In the genomic region with DNA sequence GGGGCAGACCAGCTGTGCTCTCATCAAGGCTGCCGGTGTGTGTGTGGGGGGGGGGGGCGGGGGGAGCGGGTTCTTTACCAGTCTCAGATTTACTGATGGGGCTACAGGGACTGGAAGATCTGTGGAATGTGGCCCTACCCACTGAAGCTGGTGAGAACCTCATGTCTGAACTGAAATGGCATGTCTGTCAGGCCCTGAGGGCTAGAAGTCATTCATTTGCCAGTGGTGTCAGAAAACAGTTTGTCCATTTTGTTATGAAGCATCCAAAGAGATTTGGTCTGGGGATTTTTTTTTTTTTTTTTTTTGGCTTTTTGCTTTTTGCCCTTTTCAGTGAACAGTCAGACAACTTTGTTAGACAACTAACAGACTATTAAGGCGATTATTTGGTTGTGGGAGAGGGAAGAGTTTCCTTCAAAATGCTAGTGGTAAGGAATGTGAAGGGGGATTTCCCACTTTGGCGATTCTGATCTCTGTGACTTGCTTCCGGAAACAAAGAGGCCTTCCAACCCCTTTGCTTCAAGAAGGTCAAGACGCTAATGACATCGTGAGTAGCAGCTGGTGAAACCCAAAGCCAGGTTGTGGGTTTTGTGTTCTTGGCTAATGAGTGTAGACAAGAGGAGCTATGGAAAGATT, we compare ENCODE assay signal across 18 mouse cellular contexts. TPM values are rescaled to one million over a fixed set of nuclear protein-coding genes. Genes with fewer than 3 reads are reported as not detected.
DNase-seq lines count a peak whose midpoint lies in the region; ATAC-seq lines count a peak whose summit lies in the region.
"Had no signal": no experiment of that assay in that cellular context is flagged by ENCODE, and none has a peak within 500 bp of the region (broad histone marks: within the 10 kb centered on the region; RNA-seq: fewer than 3 reads in every experiment).

No protein-coding gene starts in this region.

- no peak for DNase-seq in kidney, adult 8-10 months
- peak; percentile 53 for DNase-seq in CD4-positive, CD25-positive, alpha-beta regulatory T cell, adult 2 months (ENCODE audit: low read depth, low spot score)
- DNase-seq in embryonic facial prominence, embryonic 10.5 days (ENCODE audit: low spot score) = peak; percentile 48
- no peak for DNase-seq in left cerebral cortex, postnatal 4 days
- DNase-seq in ovary, postnatal 14 days (ENCODE audit: low spot score) = no peak
- DNase-seq: lung, postnatal 10 days; midbrain, embryonic 14.5 days; spleen, adult 18-20 months; thymus, postnatal 25 days had no signal

- 31% methylated on average over 7 of the region's 8 CpGs for WGBS in kidney, embryonic 16.5 days
- 45% methylated on average over 8 of the region's 8 CpGs for WGBS in embryonic facial prominence, embryonic 10.5 days
- WGBS in forebrain, embryonic 15.5 days = 73% methylated on average over 8 of the region's 8 CpGs

- peak; percentile 39; the same call in 1 of the 2 replicates for ATAC-seq in kidney, embryonic 16.5 days (ENCODE audit: low FRiP score, low TSS enrichment)
- peak; percentile 34; the same call in 1 of the 2 replicates for ATAC-seq in monocyte, adult 5-6 weeks (replicated peaks; ENCODE audit: insufficient number of reproducible peaks, low FRiP score, low TSS enrichment, poor library complexity, severe bottlenecking)
- ATAC-seq in forebrain, embryonic 15.5 days (replicated peaks) = no peak
- ATAC-seq: intestine, embryonic 16.5 days had no signal

- no peak overlapping the region for H3K27ac ChIP-seq in kidney, embryonic 16.5 days (ENCODE audit: low read length)
- 0 out of 2 replicates have a peak overlapping the region, but pooled peaks have one; percentile 8 for H3K27ac ChIP-seq in embryonic facial prominence, embryonic 10.5 days (replicated peaks)
- no peak overlapping the region for H3K27ac ChIP-seq in forebrain, embryonic 15.5 days (replicated peaks)
- H3K27ac ChIP-seq: embryonic facial prominence, embryonic 15.5 days; hindbrain, embryonic 12.5 days; limb, embryonic 15.5 days had no signal

- H3K9ac ChIP-seq in kidney, embryonic 16.5 days (replicated peaks; ENCODE audit: low read length) = no peak overlapping the region
- no peak overlapping the region for H3K9ac ChIP-seq in forebrain, embryonic 15.5 days (replicated peaks)
- H3K9ac ChIP-seq: embryonic facial prominence, embryonic 15.5 days; hindbrain, embryonic 12.5 days; limb, embryonic 15.5 days had no signal

- H3K4me2 ChIP-seq in kidney, embryonic 16.5 days (replicated peaks; ENCODE audit: low read depth, low read length) = no peak overlapping the region
- no peak overlapping the region for H3K4me2 ChIP-seq in forebrain, embryonic 15.5 days (replicated peaks)
- H3K4me2 ChIP-seq: embryonic facial prominence, embryonic 15.5 days; hindbrain, embryonic 12.5 days; limb, embryonic 15.5 days had no signal

- intact Hi-C loops in left cerebral cortex, postnatal 4 days (cut with DNase I) = no loop called here

- no peaks in the 10 kb centered on the region for H3K36me3 ChIP-seq in kidney, embryonic 16.5 days (ENCODE audit: insufficient read depth, low read length)
- H3K36me3 ChIP-seq in embryonic facial prominence, embryonic 10.5 days (replicated peaks) = no peaks in the 10 kb centered on the region
- no peaks in the 10 kb centered on the region for H3K36me3 ChIP-seq in forebrain, embryonic 15.5 days
- H3K36me3 ChIP-seq: embryonic facial prominence, embryonic 15.5 days; hindbrain, embryonic 12.5 days; limb, embryonic 15.5 days had no signal

- H3K9me3 ChIP-seq in kidney, embryonic 16.5 days (ENCODE audit: low read length) = no peaks in the 10 kb centered on the region
- H3K9me3 ChIP-seq in embryonic facial prominence, embryonic 10.5 days = no peaks in the 10 kb centered on the region
- H3K9me3 ChIP-seq in forebrain, embryonic 15.5 days = no peaks in the 10 kb centered on the region
- H3K9me3 ChIP-seq: embryonic facial prominence, embryonic 15.5 days; hindbrain, embryonic 12.5 days; limb, embryonic 15.5 days had no signal

- H3K4me1 ChIP-seq in kidney, embryonic 16.5 days (ENCODE audit: insufficient read depth, low read length) = peaks cover 11% of the 10 kb centered on the region
- H3K4me1 ChIP-seq in embryonic facial prominence, embryonic 10.5 days = peaks cover 21% of the 10 kb centered on the region
- H3K4me1 ChIP-seq in forebrain, embryonic 15.5 days = no peaks in the 10 kb centered on the region
- H3K4me1 ChIP-seq: embryonic facial prominence, embryonic 15.5 days; hindbrain, embryonic 12.5 days; limb, embryonic 15.5 days had no signal

- no peak overlapping the region for H3K4me3 ChIP-seq in kidney, embryonic 16.5 days (ENCODE audit: low read length)
- H3K4me3 ChIP-seq in embryonic facial prominence, embryonic 10.5 days = no peak overlapping the region
- H3K4me3 ChIP-seq in forebrain, embryonic 15.5 days = no peak overlapping the region
- H3K4me3 ChIP-seq: embryonic facial prominence, embryonic 15.5 days; hindbrain, embryonic 12.5 days; limb, embryonic 15.5 days had no signal

- H3K27me3 ChIP-seq in kidney, embryonic 16.5 days (ENCODE audit: insufficient read depth, low read length) = no peaks in the 10 kb centered on the region
- no peaks in the 10 kb centered on the region for H3K27me3 ChIP-seq in embryonic facial prominence, embryonic 10.5 days (replicated peaks; ENCODE audit: low read depth, poor library complexity, severe bottlenecking)
- no peaks in the 10 kb centered on the region for H3K27me3 ChIP-seq in forebrain, embryonic 15.5 days
- H3K27me3 ChIP-seq: embryonic facial prominence, embryonic 15.5 days; hindbrain, embryonic 12.5 days; limb, embryonic 15.5 days had no signal

RNA-seq across cellular contexts. Expression of a gene that starts 49.9 kb away (rescaled TPM):
- polyA plus RNA-seq in kidney, embryonic 16.5 days (2015; fragmentation: Nextera tagmentation; extraction: Ambion mirVana) = 87.7 and 91.5 TPM in 2 replicates
- polyA plus RNA-seq in embryonic facial prominence, embryonic 10.5 days (2016; fragmentation: Nextera tagmentation; extraction: Ambion mirVana) = 3.7 and 4.2 TPM in 2 replicates
- total RNA-seq in monocyte, adult 5-6 weeks (2017) = 887 to 1,580 TPM (median 1,277 TPM) in 3 replicates
- 0.27 and 0.56 TPM in 2 replicates for polyA plus RNA-seq in forebrain, embryonic 15.5 days (2015; fragmentation: Nextera tagmentation; extraction: Ambion mirVana)
- total RNA-seq in left cerebral cortex, postnatal 4 days (2021) = 1 to 10 TPM in 1 of 2 experiments, not detected in 1; 1.9 TPM
- total RNA-seq: layer of hippocampus, postnatal 14 days; left cerebral cortex, postnatal 10 days had no signal

RNA-seq across cellular contexts. Expression of a gene that starts 52.9 kb away (rescaled TPM):
- polyA plus RNA-seq in kidney, embryonic 16.5 days (2015; fragmentation: Nextera tagmentation; extraction: Ambion mirVana) = 68.5 and 70.3 TPM in 2 replicates
- polyA plus RNA-seq in embryonic facial prominence, embryonic 10.5 days (2016; fragmentation: Nextera tagmentation; extraction: Ambion mirVana) = 59.6 and 63.7 TPM in 2 replicates
- total RNA-seq in monocyte, adult 5-6 weeks (2017) = 35.1 to 44.1 TPM (median 40.2 TPM) in 3 replicates
- 44.1 and 46.2 TPM in 2 replicates for polyA plus RNA-seq in forebrain, embryonic 15.5 days (2015; fragmentation: Nextera tagmentation; extraction: Ambion mirVana)
- 10 to 100 TPM; 47.0 to 47.7 TPM for total RNA-seq in left cerebral cortex, postnatal 4 days (2021)

Comparison
In these comparisons a context has a peak if more than half of its experiments do, and no peak if none do; other contexts are left out.
1. DNase-seq: peak in CD4-positive, CD25-positive, alpha-beta regulatory T cell, adult 2 months (single experiment) and embryonic facial prominence, embryonic 10.5 days (single experiment); none in kidney, adult 8-10 months (0 of 2), left cerebral cortex, postnatal 4 days (single experiment) and ovary, postnatal 14 days (single experiment).
2. RNA of a gene that starts 49.9 kb away (polyA plus RNA-seq): 87.7 to 91.5 TPM in kidney, embryonic 16.5 days; 3.7 to 4.2 TPM in embryonic facial prominence, embryonic 10.5 days and 0.27 to 0.56 TPM in forebrain, embryonic 15.5 days; every median in the first group is over 10 times any median in the second.